Mouse (Mus musculus) ES-E14 (cell line): ENCODE data around the gene Ankrd9.

Experiments used
- ZC3H11A ChIP-seq: IDR thresholded peaks from 2 replicates; pipeline ENCODE4 v1.6.1; 2012; ENCODE audit warnings: low read depth, mild to moderate bottlenecking, inconsistent platforms, low read length, borderline replicate concordance
- ZNF384 ChIP-seq: IDR thresholded peaks from 2 replicates; pipeline ENCODE4 v1.6.1; 2012; ENCODE audit warnings: low read depth, low read length, inconsistent platforms

- TF ChIP-seq ZNF384 (no peak), ZC3H11A (no peak)
These were observed 39.2 kb upstream of the Ankrd9 start for GRCm38 (mm10) chr12:111018068-111018467.
